Mouse (Mus musculus) neural tube, embryonic 10.5 days (tissue): ENCODE data around the gene Fam169b.

ENCODE experiments used
- DNase-seq: peaks from one replicate; pipeline ENCODE4 v3.0.0-alpha.2; 2017; ENCODE audit warnings: low spot score; ENCODE audit errors: extremely low spot score

Gene Fam169b

GRCm38 (mm10) chr7:68273515-68273914 lies at the start of gene Fam169b:
Gene Fam169b (plus strand): TSS chr7:68273839.
- no peak for DNase-seq

GRCm38 (mm10) chr7:68224006-68224405 lies 49.6 kb upstream of the Fam169b start:
- DNase-seq: no peak

- DNase-seq: no peak
Observed at GRCm38 (mm10) chr7:68225427-68226054, 48.1 kb upstream of the Fam169b start.

- no peak for DNase-seq
Observed at GRCm38 (mm10) chr7:68227021-68227420, 46.6 kb upstream of the Fam169b start.

GRCm38 (mm10) chr7:68227621-68228020 lies 46.0 kb upstream of the Fam169b start:
- no peak for DNase-seq

- DNase-seq: no peak
Observed at GRCm38 (mm10) chr7:68228491-68228890, 45.1 kb upstream of the Fam169b start.

- DNase-seq: no peak
Observed at GRCm38 (mm10) chr7:68230831-68231230, 42.8 kb upstream of the Fam169b start.

GRCm38 (mm10) chr7:68232521-68232920 lies 41.1 kb upstream of the Fam169b start:
- no peak for DNase-seq

- peak; percentile 54 for DNase-seq
Observed at GRCm38 (mm10) chr7:68233619-68234223, 39.9 kb upstream of the Fam169b start.

- DNase-seq: no peak
Observed at GRCm38 (mm10) chr7:68236817-68237216, 36.8 kb upstream of the Fam169b start.

- DNase-seq: no peak
Observed at GRCm38 (mm10) chr7:68239220-68239827, 34.3 kb upstream of the Fam169b start.

GRCm38 (mm10) chr7:68241205-68241604 lies 32.4 kb upstream of the Fam169b start:
- no peak for DNase-seq

GRCm38 (mm10) chr7:68245681-68246080 lies 28.0 kb upstream of the Fam169b start:
- DNase-seq: no peak

GRCm38 (mm10) chr7:68246249-68246648 lies 27.4 kb upstream of the Fam169b start:
- DNase-seq: no peak

GRCm38 (mm10) chr7:68250411-68250810 lies 23.2 kb upstream of the Fam169b start:
- DNase-seq: no peak

GRCm38 (mm10) chr7:68250902-68251301 lies 22.7 kb upstream of the Fam169b start:
- no peak for DNase-seq

GRCm38 (mm10) chr7:68257767-68258166 lies 15.9 kb upstream of the Fam169b start:
- DNase-seq: no peak

- no peak for DNase-seq
Observed at GRCm38 (mm10) chr7:68258326-68259150, 15.1 kb upstream of the Fam169b start.

- DNase-seq: no peak
Observed at GRCm38 (mm10) chr7:68259523-68260081, 14.0 kb upstream of the Fam169b start.

- DNase-seq: no peak
Observed at GRCm38 (mm10) chr7:68262612-68263200, 10.9 kb upstream of the Fam169b start.

GRCm38 (mm10) chr7:68263346-68264027 lies 10.2 kb upstream of the Fam169b start:
- DNase-seq: no peak
